Mouse (Mus musculus): ENCODE measurements around the gene Ngp. TPM values are rescaled to one million over a fixed set of nuclear protein-coding genes. Genes with fewer than 3 reads are reported as not detected.

Ngp gene
- polyA plus RNA-seq, 2 experiments, result 38.4 to 124 TPM

DNA sequence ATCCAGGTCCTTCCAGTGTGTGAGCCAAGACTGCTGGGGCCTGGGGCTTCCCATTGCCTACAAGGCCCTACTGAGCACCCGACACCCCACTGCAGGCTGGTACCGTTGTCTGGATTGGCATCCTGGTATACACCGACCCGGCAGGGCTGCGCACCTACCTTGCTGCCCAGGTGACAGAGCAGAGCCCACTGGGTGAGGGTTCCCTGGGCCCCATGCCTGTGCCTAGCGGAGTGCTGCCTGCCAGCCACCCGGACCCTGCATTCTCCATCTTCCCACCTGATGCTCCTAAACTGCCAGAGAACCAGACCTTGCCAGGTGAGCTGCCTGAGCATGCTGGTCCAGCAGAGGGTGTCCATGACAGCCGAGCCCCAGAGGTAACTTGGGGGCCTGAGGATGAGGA is 40.2 kb upstream of the Ngp start:
- Histone ChIP-seq H3K27ac (no peak overlapping the region), H3K27me3 (ENCODE audit: control insufficient read depth, insufficient read depth, low read length) (no peaks in the 10 kb centered on the region), H3K9me3 (ENCODE audit: control insufficient read depth, low read length) (no peaks in the 10 kb centered on the region), H3K4me1 (replicated peaks; ENCODE audit: control insufficient read depth in 2 of 2, insufficient read depth in 2 of 2, low read length in 1 of 2) (no peaks in the 10 kb centered on the region), H3K9ac (replicated peaks) (no peak overlapping the region), H3K4me3 (ENCODE audit: insufficient read depth in 1 of 2, low read depth in 2 of 2, low read length in 2 of 2) (no peak overlapping the region), H3K4me2 (ENCODE audit: low read depth) (no peak overlapping the region), H3K36me3 (replicated peaks; ENCODE audit: control insufficient read depth, insufficient read depth, low read depth) (peaks cover 4% of the 10 kb centered on the region)
- no peak for DNase-seq (ENCODE audit: low read depth in 3 of 3, low spot score in 3 of 3)
- WGBS (ENCODE audit: insufficient replicate concordance), result 85% methylated on average over 8 of the region's 8 CpGs
- ATAC-seq (ENCODE audit: insufficient read depth), result no peak
- TF ChIP-seq CTCF (IDR thresholded peaks at IDR 0.05; ENCODE audit: low read depth) (no peak), EP300 (IDR thresholded peaks at IDR 0.05; ENCODE audit: low read depth) (no peak)

DNA sequence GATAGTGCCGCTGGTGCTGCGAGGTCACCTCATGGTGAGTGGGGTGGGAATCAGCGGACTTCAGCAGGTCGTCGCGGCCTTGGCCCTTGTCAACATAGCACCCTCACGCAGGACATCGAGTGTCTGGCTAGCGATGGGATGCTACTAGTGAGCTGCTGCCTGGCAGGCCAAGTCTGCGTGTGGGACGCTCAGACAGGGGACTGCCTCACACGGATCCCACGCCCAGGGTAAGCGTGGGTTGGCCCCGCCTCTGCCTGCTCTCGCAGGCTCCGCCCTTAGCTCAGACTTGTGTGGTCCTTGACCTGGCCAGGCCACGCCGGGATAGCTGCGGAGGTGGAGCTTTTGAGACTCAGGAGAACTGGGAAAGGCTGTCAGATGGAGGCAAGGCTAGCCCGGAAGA is 38.9 kb upstream of the Ngp start:
- WGBS (ENCODE audit: insufficient replicate concordance), result 71% methylated on average over 21 of the region's 21 CpGs
- Histone ChIP-seq H3K27ac (no peak overlapping the region), H3K4me1 (replicated peaks; ENCODE audit: control insufficient read depth in 2 of 2, insufficient read depth in 2 of 2, low read length in 1 of 2) (no peaks in the 10 kb centered on the region), H3K4me2 (ENCODE audit: low read depth) (no peak overlapping the region), H3K9me3 (ENCODE audit: control insufficient read depth, low read length) (no peaks in the 10 kb centered on the region), H3K27me3 (ENCODE audit: control insufficient read depth, insufficient read depth, low read length) (no peaks in the 10 kb centered on the region), H3K9ac (replicated peaks) (no peak overlapping the region), H3K36me3 (replicated peaks; ENCODE audit: control insufficient read depth, insufficient read depth, low read depth) (peaks cover 6% of the 10 kb centered on the region), H3K4me3 (ENCODE audit: insufficient read depth in 1 of 2, low read depth in 2 of 2, low read length in 2 of 2) (no peak overlapping the region)
- ATAC-seq (ENCODE audit: insufficient read depth) (no peak), DNase-seq (ENCODE audit: low read depth in 3 of 3, low spot score in 3 of 3) (no peak)
- no peak for TF ChIP-seq EP300 (IDR thresholded peaks at IDR 0.05; ENCODE audit: low read depth)
- no peak for TF ChIP-seq CTCF (IDR thresholded peaks at IDR 0.05; ENCODE audit: low read depth)

DNA sequence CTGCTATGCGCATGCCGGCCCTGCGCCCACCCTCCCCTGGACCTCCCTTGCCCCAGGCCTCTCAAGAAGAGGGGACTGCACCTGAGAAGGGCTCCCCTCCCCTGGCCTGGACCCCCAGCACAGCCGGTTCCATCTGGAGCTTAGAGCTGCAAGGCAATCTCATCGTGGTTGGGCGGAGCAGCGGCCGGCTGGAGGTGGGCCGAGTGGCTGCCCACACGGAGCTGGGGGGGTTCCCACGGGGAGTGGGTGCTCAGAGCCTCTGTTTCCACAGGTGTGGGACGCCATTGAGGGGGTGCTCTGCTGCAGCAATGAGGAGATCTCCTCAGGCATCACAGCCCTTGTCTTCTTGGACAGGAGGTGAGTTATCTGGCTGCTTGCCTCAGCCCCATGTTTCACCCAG is 38.3 kb upstream of the Ngp start:
- Histone ChIP-seq H3K27me3 (ENCODE audit: control insufficient read depth, insufficient read depth, low read length) (no peaks in the 10 kb centered on the region), H3K27ac (no peak overlapping the region), H3K36me3 (replicated peaks; ENCODE audit: control insufficient read depth, insufficient read depth, low read depth) (peaks cover 6% of the 10 kb centered on the region), H3K9ac (replicated peaks) (no peak overlapping the region), H3K4me3 (ENCODE audit: insufficient read depth in 1 of 2, low read depth in 2 of 2, low read length in 2 of 2) (no peak overlapping the region), H3K9me3 (ENCODE audit: control insufficient read depth, low read length) (no peaks in the 10 kb centered on the region), H3K4me1 (replicated peaks; ENCODE audit: control insufficient read depth in 2 of 2, insufficient read depth in 2 of 2, low read length in 1 of 2) (no peaks in the 10 kb centered on the region), H3K4me2 (ENCODE audit: low read depth) (no peak overlapping the region)
- DNase-seq (ENCODE audit: low read depth in 3 of 3, low spot score in 3 of 3) (no peak), ATAC-seq (ENCODE audit: insufficient read depth) (no peak)
- TF ChIP-seq CTCF (IDR thresholded peaks at IDR 0.05; ENCODE audit: low read depth), result no peak
- no peak for TF ChIP-seq EP300 (IDR thresholded peaks at IDR 0.05; ENCODE audit: low read depth)
- 76% methylated on average over 12 of the region's 12 CpGs for WGBS (ENCODE audit: insufficient replicate concordance)

DNA sequence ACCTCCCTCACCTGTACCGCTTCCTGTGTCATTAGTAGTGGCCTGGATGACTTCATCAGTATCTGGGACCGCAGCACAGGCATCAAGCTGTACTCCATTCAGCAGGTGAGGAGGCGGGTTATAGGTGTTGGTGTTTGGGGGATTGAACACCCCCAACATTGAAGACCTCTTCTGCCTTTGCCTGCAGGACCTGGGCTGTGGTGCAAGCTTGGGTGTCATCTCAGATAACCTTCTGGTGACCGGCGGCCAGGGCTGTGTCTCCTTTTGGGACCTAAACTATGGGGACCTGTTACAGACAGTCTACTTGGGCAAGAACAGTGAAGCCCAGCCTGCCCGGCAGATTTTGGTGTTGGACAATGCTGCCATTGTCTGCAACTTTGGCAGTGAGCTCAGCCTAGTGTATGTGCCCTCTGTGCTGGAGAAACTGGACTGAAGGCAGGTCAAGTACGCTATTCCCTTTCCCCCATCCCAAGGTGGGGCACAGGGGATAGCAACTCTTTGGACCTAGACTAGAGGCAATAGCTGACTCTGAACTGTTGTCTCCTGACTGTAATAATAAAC is 35.1 kb upstream of the Ngp start:
- 77% methylated on average over 7 of the region's 7 CpGs for WGBS (ENCODE audit: insufficient replicate concordance)
- Histone ChIP-seq H3K27me3 (ENCODE audit: control insufficient read depth, insufficient read depth, low read length) (no peaks in the 10 kb centered on the region), H3K4me1 (replicated peaks; ENCODE audit: control insufficient read depth in 2 of 2, insufficient read depth in 2 of 2, low read length in 1 of 2) (no peaks in the 10 kb centered on the region), H3K27ac (no peak overlapping the region), H3K4me2 (ENCODE audit: low read depth) (no peak overlapping the region), H3K9ac (replicated peaks) (no peak overlapping the region), H3K9me3 (ENCODE audit: control insufficient read depth, low read length) (no peaks in the 10 kb centered on the region), H3K4me3 (ENCODE audit: insufficient read depth in 1 of 2, low read depth in 2 of 2, low read length in 2 of 2) (no peak overlapping the region), H3K36me3 (replicated peaks; ENCODE audit: control insufficient read depth, insufficient read depth, low read depth) (peaks cover 6% of the 10 kb centered on the region)
- DNase-seq (ENCODE audit: low read depth in 3 of 3, low spot score in 3 of 3) (no peak), ATAC-seq (ENCODE audit: insufficient read depth) (no peak)
- no peak for TF ChIP-seq CTCF (IDR thresholded peaks at IDR 0.05; ENCODE audit: low read depth)
- no peak for TF ChIP-seq EP300 (IDR thresholded peaks at IDR 0.05; ENCODE audit: low read depth)

GRCm38 (mm10) chr9:110388011-110388410 is 31.5 kb upstream of the Ngp start:
- 76% methylated on average over 7 of the region's 7 CpGs for WGBS (ENCODE audit: insufficient replicate concordance)

More at GRCm38 (mm10) chr9:110388011-110388410, 31.5 kb upstream of the Ngp start:
- no peak overlapping the region for H3K4me2 ChIP-seq (ENCODE audit: low read depth)
- H3K9me3 ChIP-seq (ENCODE audit: control insufficient read depth, low read length), result no peaks in the 10 kb centered on the region
- H3K27me3 ChIP-seq (ENCODE audit: control insufficient read depth, insufficient read depth, low read length), result no peaks in the 10 kb centered on the region
- H3K9ac ChIP-seq (replicated peaks), result no peak overlapping the region
- H3K27ac ChIP-seq, result no peak overlapping the region
- DNase-seq (ENCODE audit: low read depth in 3 of 3, low spot score in 3 of 3) (no peak), ATAC-seq (ENCODE audit: insufficient read depth) (no peak)
- TF ChIP-seq CTCF (IDR thresholded peaks at IDR 0.05; ENCODE audit: low read depth), result no peak
- TF ChIP-seq EP300 (IDR thresholded peaks at IDR 0.05; ENCODE audit: low read depth), result no peak
- H3K4me1 ChIP-seq (replicated peaks; ENCODE audit: control insufficient read depth in 2 of 2, insufficient read depth in 2 of 2, low read length in 1 of 2), result no peaks in the 10 kb centered on the region
- peaks cover 5% of the 10 kb centered on the region for H3K36me3 ChIP-seq (replicated peaks; ENCODE audit: control insufficient read depth, insufficient read depth, low read depth)
- no peak overlapping the region for H3K4me3 ChIP-seq (ENCODE audit: insufficient read depth in 1 of 2, low read depth in 2 of 2, low read length in 2 of 2)

All from liver, embryonic 14.5 days (tissue).